In genomic region chr13:96468678-96469077, GRCm38 (mm10) we compare ENCODE assay signal across 24 mouse cellular contexts. TPM values are rescaled to one million over a fixed set of nuclear protein-coding genes. Genes with fewer than 3 reads are reported as not detected.
A peak's percentile ranks its signal among the peaks of the same experiment; 100 is the strongest.
DNase-seq lines count a peak whose midpoint lies in the region; ATAC-seq and TF ChIP-seq lines count a peak whose summit lies in the region.
"Had no signal": no experiment of that assay in that cellular context is flagged by ENCODE, and none has a peak within 500 bp of the region (broad histone marks: within the 10 kb centered on the region; RNA-seq: fewer than 3 reads in every experiment).

No protein-coding gene starts in this region.

- H3K36me3 ChIP-seq in lung, embryonic 15.5 days: no peaks in the 10 kb centered on the region
- no peaks in the 10 kb centered on the region for H3K36me3 ChIP-seq in lung, postnatal 0 days (ENCODE audit: insufficient read depth, low read length)
- H3K36me3 ChIP-seq: embryonic facial prominence, embryonic 13.5 days; embryonic facial prominence, embryonic 15.5 days; forebrain, embryonic 10.5 days; forebrain, embryonic 12.5 days had no signal

- TF ChIP-seq EP300 in lung, postnatal 0 days (IDR thresholded peaks at IDR 0.05): peak; percentile 95

- H3K27ac ChIP-seq in lung, embryonic 15.5 days: peak overlapping the region; percentile 74
- H3K27ac ChIP-seq in lung, postnatal 0 days (ENCODE audit: low read length): peak overlapping the region; percentile 43
- H3K27ac ChIP-seq: embryonic facial prominence, embryonic 13.5 days; embryonic facial prominence, embryonic 15.5 days; forebrain, embryonic 10.5 days; forebrain, embryonic 12.5 days had no signal

- ATAC-seq in lung, embryonic 15.5 days (ENCODE audit: borderline replicate concordance, extremely low read depth, low FRiP score, low TSS enrichment): no peak
- ATAC-seq in lung, postnatal 0 days: peak; percentile 84
- ATAC-seq: forebrain, embryonic 14.5 days; forebrain, embryonic 16.5 days had no signal

- H3K4me1 ChIP-seq in lung, embryonic 15.5 days: no peaks in the 10 kb centered on the region
- no peaks in the 10 kb centered on the region for H3K4me1 ChIP-seq in lung, postnatal 0 days (ENCODE audit: insufficient read depth, low read depth, low read length)
- H3K4me1 ChIP-seq: embryonic facial prominence, embryonic 13.5 days; embryonic facial prominence, embryonic 15.5 days; forebrain, embryonic 10.5 days; forebrain, embryonic 12.5 days had no signal

- H3K4me2 ChIP-seq in lung, embryonic 15.5 days: peak overlapping the region; percentile 8; the same call in 1 of the 2 replicates
- H3K4me2 ChIP-seq in lung, postnatal 0 days (replicated peaks; ENCODE audit: low read depth, low read length): no peak overlapping the region
- H3K4me2 ChIP-seq: embryonic facial prominence, embryonic 13.5 days; embryonic facial prominence, embryonic 15.5 days; forebrain, embryonic 12.5 days had no signal

- H3K9me3 ChIP-seq in lung, embryonic 15.5 days: no peaks in the 10 kb centered on the region
- H3K9me3 ChIP-seq in lung, postnatal 0 days (ENCODE audit: low read length): no peaks in the 10 kb centered on the region
- H3K9me3 ChIP-seq: embryonic facial prominence, embryonic 13.5 days; embryonic facial prominence, embryonic 15.5 days; forebrain, embryonic 10.5 days; forebrain, embryonic 12.5 days had no signal

- no peak for DNase-seq in lung, postnatal 4 days
- peak; percentile 80 for DNase-seq in lung, postnatal 0 days (ENCODE audit: low spot score)
- DNase-seq in lung, postnatal 14 days: no peak
- DNase-seq: adrenal gland, adult 2 months; adrenal gland, postnatal 10 days; adrenal gland, postnatal 25 days; cerebellum, adult 11 months; cerebellum, adult 18-20 months; cerebellum, adult 8-10 months; cerebellum, adult 9-11 months; cerebellum, postnatal 14 days; cerebellum, postnatal 36 days; embryo, embryonic 11 days had no signal

- no peaks in the 10 kb centered on the region for H3K27me3 ChIP-seq in lung, embryonic 15.5 days
- H3K27me3 ChIP-seq in lung, postnatal 0 days (replicated peaks; ENCODE audit: insufficient read depth, low read length): no peaks in the 10 kb centered on the region
- H3K27me3 ChIP-seq: embryonic facial prominence, embryonic 13.5 days; embryonic facial prominence, embryonic 15.5 days; forebrain, embryonic 12.5 days had no signal

- WGBS in lung, embryonic 15.5 days: 82% methylated on average over 5 of the region's 5 CpGs
- 72% methylated on average over 5 of the region's 5 CpGs for WGBS in lung, postnatal 0 days

- TF ChIP-seq CTCF in lung, postnatal 0 days (IDR thresholded peaks at IDR 0.05): no peak

- H3K9ac ChIP-seq in lung, embryonic 15.5 days: no peak overlapping the region
- H3K9ac ChIP-seq in lung, postnatal 0 days (replicated peaks; ENCODE audit: low read depth): no peak overlapping the region
- H3K9ac ChIP-seq: embryonic facial prominence, embryonic 13.5 days; embryonic facial prominence, embryonic 15.5 days; forebrain, embryonic 12.5 days had no signal

- no peak overlapping the region for H3K4me3 ChIP-seq in lung, embryonic 15.5 days
- H3K4me3 ChIP-seq in lung, postnatal 0 days (ENCODE audit: low read depth, low read length): no peak overlapping the region
- H3K4me3 ChIP-seq: embryonic facial prominence, embryonic 13.5 days; embryonic facial prominence, embryonic 15.5 days; erythroblast, embryonic 14.5 days; forebrain, embryonic 10.5 days; forebrain, embryonic 12.5 days had no signal

RNA-seq across cellular contexts. Expression of gene Ankdd1b, which starts 2.3 kb away (rescaled TPM):
- polyA plus RNA-seq in lung, embryonic 15.5 days (2015; fragmentation: Nextera tagmentation; extraction: Ambion mirVana): 0.19 TPM in 1 of 2 replicates, not detected in the other
- 0.19 and 0.24 TPM in 2 replicates for polyA plus RNA-seq in lung, postnatal 0 days (2015; fragmentation: Nextera tagmentation; extraction: Ambion mirVana)
- polyA plus RNA-seq: C2C12; embryonic facial prominence, embryonic 11.5 days; forebrain, embryonic 10.5 days; forebrain, embryonic 12.5 days; forebrain, embryonic 14.5 days; forebrain, embryonic 16.5 days had no signal

RNA-seq across cellular contexts. Expression of gene Gm17622, which starts 21.9 kb away (rescaled TPM):
- polyA plus RNA-seq in lung, embryonic 15.5 days (2015; fragmentation: Nextera tagmentation; extraction: Ambion mirVana): not detected in 2 replicates
- not detected in 2 replicates for polyA plus RNA-seq in lung, postnatal 0 days (2015; fragmentation: Nextera tagmentation; extraction: Ambion mirVana)
- polyA plus RNA-seq: adrenal gland, adult 2 months; brain, embryonic 14.5 days; C2C12; embryonic facial prominence, embryonic 11.5 days; embryonic facial prominence, embryonic 13.5 days; embryonic facial prominence, embryonic 15.5 days; erythroblast, embryonic 14.5 days; forebrain, embryonic 10.5 days; forebrain, embryonic 12.5 days; forebrain, embryonic 14.5 days; forebrain, embryonic 16.5 days had no signal
